Mouse (Mus musculus): ENCODE measurements at regions not wholly inside any gene's neighbourhood (a gene's known extent, or its start where the extent isn't known, plus 50 kb on each side); places are given as distances from the start of the nearest gene placed in this dataset.

GRCm38 (mm10) chr10:68897524-68897923 is 174.1 kb downstream of the Tmem26 start:
- no peak overlapping the region for H3K27ac ChIP-seq
- no peaks in the 10 kb centered on the region for H3K36me3 ChIP-seq
- DNase-seq (ENCODE audit: low spot score) = no peak
- H3K9me3 ChIP-seq = no peaks in the 10 kb centered on the region
- WGBS = 93% methylated on average over 3 of the region's 3 CpGs
- no peaks in the 10 kb centered on the region for H3K27me3 ChIP-seq (ENCODE audit: insufficient read depth, poor library complexity, severe bottlenecking)
- H3K4me3 ChIP-seq = no peak overlapping the region
- H3K4me1 ChIP-seq (replicated peaks) = no peaks in the 10 kb centered on the region

- Histone ChIP-seq H3K27ac (no peak overlapping the region), H3K36me3 (no peaks in the 10 kb centered on the region), H3K4me3 (no peak overlapping the region), H3K4me1 (replicated peaks) (no peaks in the 10 kb centered on the region), H3K27me3 (ENCODE audit: insufficient read depth, poor library complexity, severe bottlenecking) (no peaks in the 10 kb centered on the region), H3K9me3 (no peaks in the 10 kb centered on the region)
- 81% methylated on average over 4 of the region's 4 CpGs for WGBS
- no peak for DNase-seq (ENCODE audit: low spot score)
Measured at GRCm38 (mm10) chr10:68901168-68901567, 177.7 kb downstream of the Tmem26 start.

- H3K4me3 ChIP-seq = no peak overlapping the region
- no peak overlapping the region for H3K27ac ChIP-seq
- no peaks in the 10 kb centered on the region for H3K4me1 ChIP-seq (replicated peaks)
- WGBS = 40% methylated on average over 3 of the region's 3 CpGs
- H3K27me3 ChIP-seq (ENCODE audit: insufficient read depth, poor library complexity, severe bottlenecking) = no peaks in the 10 kb centered on the region
- peak; percentile 13 for DNase-seq (ENCODE audit: low spot score)
- no peaks in the 10 kb centered on the region for H3K9me3 ChIP-seq
- no peaks in the 10 kb centered on the region for H3K36me3 ChIP-seq
Measured at GRCm38 (mm10) chr10:68902670-68903069, 179.2 kb downstream of the Tmem26 start.

GRCm38 (mm10) chr10:68904337-68904736 is 180.9 kb downstream of the Tmem26 start:
- Histone ChIP-seq H3K4me3 (no peak overlapping the region), H3K27me3 (ENCODE audit: insufficient read depth, poor library complexity, severe bottlenecking) (no peaks in the 10 kb centered on the region), H3K4me1 (replicated peaks) (0 out of 2 replicates have a peak, but pooled peaks cover 4% of the 10 kb centered on the region), H3K27ac (no peak overlapping the region), H3K9me3 (no peaks in the 10 kb centered on the region), H3K36me3 (no peaks in the 10 kb centered on the region)
- WGBS = 96% methylated on average over 10 of the region's 10 CpGs
- DNase-seq (ENCODE audit: low spot score) = no peak

- no peaks in the 10 kb centered on the region for H3K36me3 ChIP-seq
- no peak overlapping the region for H3K4me3 ChIP-seq
- DNase-seq (ENCODE audit: low spot score) = peak; percentile 50
- H3K4me1 ChIP-seq (replicated peaks) = 0 out of 2 replicates have a peak, but pooled peaks cover 4% of the 10 kb centered on the region
- H3K27ac ChIP-seq = no peak overlapping the region
- 36% methylated on average over 5 of the region's 5 CpGs for WGBS
- no peaks in the 10 kb centered on the region for H3K9me3 ChIP-seq
- H3K27me3 ChIP-seq (ENCODE audit: insufficient read depth, poor library complexity, severe bottlenecking) = no peaks in the 10 kb centered on the region
Measured at GRCm38 (mm10) chr10:68908236-68908635, 184.8 kb downstream of the Tmem26 start.

- Histone ChIP-seq H3K9me3 (no peaks in the 10 kb centered on the region), H3K36me3 (no peaks in the 10 kb centered on the region), H3K4me3 (no peak overlapping the region), H3K4me1 (replicated peaks) (0 out of 2 replicates have a peak, but pooled peaks cover 4% of the 10 kb centered on the region), H3K27ac (no peak overlapping the region), H3K27me3 (ENCODE audit: insufficient read depth, poor library complexity, severe bottlenecking) (no peaks in the 10 kb centered on the region)
- no peak for DNase-seq (ENCODE audit: low spot score)
- WGBS = 73% methylated on average over 10 of the region's 10 CpGs
Measured at GRCm38 (mm10) chr10:68909018-68909417, 185.6 kb downstream of the Tmem26 start.

GRCm38 (mm10) chr10:68916147-68916546 is 192.7 kb downstream of the Tmem26 start:
- no peaks in the 10 kb centered on the region for H3K9me3 ChIP-seq
- 82% methylated on average over 7 of the region's 7 CpGs for WGBS

GRCm38 (mm10) chr10:68935843-68936242 is 212.4 kb downstream of the Tmem26 start:
- H3K36me3 ChIP-seq = no peaks in the 10 kb centered on the region
- H3K27me3 ChIP-seq (ENCODE audit: insufficient read depth, poor library complexity, severe bottlenecking) = no peaks in the 10 kb centered on the region
- no peaks in the 10 kb centered on the region for H3K9me3 ChIP-seq
- DNase-seq (ENCODE audit: low spot score) = no peak
- no peak overlapping the region for H3K4me3 ChIP-seq
- no peak overlapping the region for H3K27ac ChIP-seq
- WGBS = 90% methylated on average over 5 of the region's 5 CpGs
- H3K4me1 ChIP-seq (replicated peaks) = no peaks in the 10 kb centered on the region

More at GRCm38 (mm10) chr10:68916147-68916546, 192.7 kb downstream of the Tmem26 start:
- Histone ChIP-seq H3K27ac (no peak overlapping the region), H3K27me3 (ENCODE audit: insufficient read depth, poor library complexity, severe bottlenecking) (no peaks in the 10 kb centered on the region), H3K36me3 (no peaks in the 10 kb centered on the region), H3K4me3 (no peak overlapping the region), H3K4me1 (replicated peaks) (no peaks in the 10 kb centered on the region)
- DNase-seq (ENCODE audit: low spot score) = no peak

GRCm38 (mm10) chr10:68943239-68943638 is 208.0 kb upstream of the Rhobtb1 start:
- Histone ChIP-seq H3K27ac (no peak overlapping the region), H3K27me3 (ENCODE audit: insufficient read depth, poor library complexity, severe bottlenecking) (no peaks in the 10 kb centered on the region), H3K4me3 (no peak overlapping the region), H3K4me1 (replicated peaks) (no peaks in the 10 kb centered on the region), H3K36me3 (no peaks in the 10 kb centered on the region), H3K9me3 (no peaks in the 10 kb centered on the region)
- no peak for DNase-seq (ENCODE audit: low spot score)
- WGBS = 69% methylated on average over 6 of the region's 6 CpGs

GRCm38 (mm10) chr10:68956539-68956938 is 194.7 kb upstream of the Rhobtb1 start:
- WGBS = 85% methylated on average over 7 of the region's 7 CpGs
- H3K27me3 ChIP-seq (ENCODE audit: insufficient read depth, poor library complexity, severe bottlenecking) = no peaks in the 10 kb centered on the region
- H3K27ac ChIP-seq = no peak overlapping the region
- DNase-seq (ENCODE audit: low spot score) = no peak
- H3K36me3 ChIP-seq = no peaks in the 10 kb centered on the region
- 0 out of 2 replicates have a peak, but pooled peaks cover 3% of the 10 kb centered on the region for H3K9me3 ChIP-seq
- no peak overlapping the region for H3K4me3 ChIP-seq
- H3K4me1 ChIP-seq (replicated peaks) = no peaks in the 10 kb centered on the region

GRCm38 (mm10) chr10:68961376-68961775 is 189.9 kb upstream of the Rhobtb1 start:
- no peak overlapping the region for H3K27ac ChIP-seq
- H3K9me3 ChIP-seq = 0 out of 2 replicates have a peak, but pooled peaks cover 3% of the 10 kb centered on the region
- no peaks in the 10 kb centered on the region for H3K4me1 ChIP-seq (replicated peaks)
- H3K36me3 ChIP-seq = no peaks in the 10 kb centered on the region
- WGBS = 89% methylated on average over 1 of the region's 1 CpGs
- no peak overlapping the region for H3K4me3 ChIP-seq
- no peak for DNase-seq (ENCODE audit: low spot score)
- no peaks in the 10 kb centered on the region for H3K27me3 ChIP-seq (ENCODE audit: insufficient read depth, poor library complexity, severe bottlenecking)

GRCm38 (mm10) chr10:68963090-68963489 is 188.1 kb upstream of the Rhobtb1 start:
- H3K4me1 ChIP-seq (replicated peaks) = no peaks in the 10 kb centered on the region
- WGBS = 90% methylated on average over 8 of the region's 8 CpGs
- no peak overlapping the region for H3K27ac ChIP-seq
- no peaks in the 10 kb centered on the region for H3K27me3 ChIP-seq (ENCODE audit: insufficient read depth, poor library complexity, severe bottlenecking)
- no peak for DNase-seq (ENCODE audit: low spot score)
- H3K4me3 ChIP-seq = no peak overlapping the region
- H3K36me3 ChIP-seq = no peaks in the 10 kb centered on the region
- H3K9me3 ChIP-seq = 0 out of 2 replicates have a peak, but pooled peaks cover 3% of the 10 kb centered on the region

GRCm38 (mm10) chr10:68965271-68965670 is 186.0 kb upstream of the Rhobtb1 start:
- Histone ChIP-seq H3K36me3 (no peaks in the 10 kb centered on the region), H3K9me3 (no peaks in the 10 kb centered on the region), H3K4me3 (no peak overlapping the region), H3K27me3 (ENCODE audit: insufficient read depth, poor library complexity, severe bottlenecking) (no peaks in the 10 kb centered on the region), H3K4me1 (replicated peaks) (no peaks in the 10 kb centered on the region), H3K27ac (no peak overlapping the region)
- WGBS = 100% methylated on average over 1 of the region's 1 CpGs
- no peak for DNase-seq (ENCODE audit: low spot score)
